Mouse (Mus musculus) ES-E14 (cell line): ENCODE measurements around the gene Asic2.

Experiments used
- CHD2 ChIP-seq: IDR thresholded peaks from 2 replicates; pipeline ENCODE4 v1.6.1; 2014; ENCODE audit warnings: mild to moderate bottlenecking, low read depth, low read length, inconsistent platforms
- HCFC1 ChIP-seq: IDR thresholded peaks from 2 replicates; pipeline ENCODE4 v1.6.1; 2012; ENCODE audit warnings: low read length, inconsistent platforms, borderline replicate concordance; ENCODE audit not compliant: insufficient read depth
- MAFK ChIP-seq: IDR thresholded peaks from 2 replicates; pipeline ENCODE4 v1.6.1; 2014; ENCODE audit warnings: mild to moderate bottlenecking, low read depth, low read length, inconsistent platforms; ENCODE audit not compliant: insufficient read depth
- ZC3H11A ChIP-seq: IDR thresholded peaks from 2 replicates; pipeline ENCODE4 v1.6.1; 2012; ENCODE audit warnings: low read depth, mild to moderate bottlenecking, inconsistent platforms, low read length, borderline replicate concordance
- ZNF384 ChIP-seq: IDR thresholded peaks from 2 replicates; pipeline ENCODE4 v1.6.1; 2012; ENCODE audit warnings: low read depth, low read length, inconsistent platforms

- TF ChIP-seq HCFC1 = no peak
- TF ChIP-seq MAFK = no peak
- TF ChIP-seq ZNF384 = no peak
- no peak for TF ChIP-seq ZC3H11A
- no peak for TF ChIP-seq CHD2
Observed at GRCm38 (mm10) chr11:81522927-81523326, 445.3 kb downstream of the Asic2 start.
